Mouse (Mus musculus) liver, embryonic 14.5 days (tissue): ENCODE measurements around the gene Dppa1. TPM values are rescaled to one million over a fixed set of nuclear protein-coding genes. Genes with fewer than 3 reads are reported as not detected.

Source experiments
- ATAC-seq: fragments of 200-750 bp; cut with Nextera tagmentation; 2 replicates; pipeline ENCODE4 v1.8.0; 2017; ENCODE audit warnings: moderate number of reproducible peaks, mild to moderate bottlenecking, moderate library complexity; ENCODE audit not compliant: insufficient read depth
- DNase-seq, 3 experiments: peaks; one replicate each; pipeline ENCODE4 v3.0.0-alpha.2; 2012 to 2013; ENCODE audit warnings: low read depth in 3 of 3, low spot score in 3 of 3
- H3K27ac ChIP-seq: fragments of 300-500 bp; sonication (generic); 2 replicates; pipeline ENCODE4 v1.5.1; 2014; ENCODE audit warnings: moderate library complexity, mild to moderate bottlenecking, control low read depth, inconsistent platforms
- H3K27me3 ChIP-seq: fragments of 300-500 bp; sonication (generic); 2 replicates; pipeline ENCODE4 v1.6.1; 2014; ENCODE audit warnings: mild to moderate bottlenecking, low read length, moderate library complexity; ENCODE audit not compliant: control insufficient read depth, insufficient read depth
- H3K36me3 ChIP-seq: fragments of 300-500 bp; sonication (generic); replicated peaks from 2 replicates; pipeline ENCODE4 v1.6.1; 2014; ENCODE audit warnings: low read depth; ENCODE audit not compliant: control insufficient read depth, insufficient read depth
- H3K4me1 ChIP-seq, 2 experiments: fragments of 200-500 bp in 1 of 2; fragments of 300-500 bp in 1 of 2; sonication (generic) in 1 of 2; replicated peaks; 2 replicates each; pipeline ENCODE4 v1.6.1; 2012 to 2014; ENCODE audit warnings: antibody characterized with exemption in 1 of 2, inconsistent platforms in 1 of 2, low read length in 1 of 2; ENCODE audit not compliant: control insufficient read depth in 2 of 2, insufficient read depth in 2 of 2
- H3K4me2 ChIP-seq: fragments of 300-500 bp; sonication (generic); 2 replicates; pipeline ENCODE4 v1.6.1; 2014; ENCODE audit warnings: low read depth, mild to moderate bottlenecking, control low read depth, moderate library complexity
- H3K4me3 ChIP-seq, 2 experiments: fragments of 200-500 bp in 1 of 2; fragments of 300-500 bp in 1 of 2; sonication (generic) in 1 of 2; 2 replicates each; pipeline ENCODE4 v1.5.1; 2012 to 2014; ENCODE audit warnings: low read depth in 2 of 2, low read length in 2 of 2, mild to moderate bottlenecking in 2 of 2, control low read depth in 1 of 2, inconsistent platforms in 1 of 2, moderate library complexity in 1 of 2; ENCODE audit not compliant: insufficient read depth in 1 of 2
- H3K9ac ChIP-seq: fragments of 300-500 bp; sonication (generic); replicated peaks from 2 replicates; pipeline ENCODE4 v1.6.1; 2014; ENCODE audit warnings: mild to moderate bottlenecking, control low read depth, moderate library complexity
- H3K9me3 ChIP-seq: fragments of 300-500 bp; sonication (generic); 2 replicates; pipeline ENCODE4 v1.6.1; 2016; ENCODE audit warnings: low read length, mixed read lengths; ENCODE audit not compliant: control insufficient read depth
- CTCF ChIP-seq: IDR thresholded peaks from 2 replicates; pipeline ENCODE4 v1.5.1; 2016; ENCODE audit warnings: antibody characterized with exemption, low read depth, control low read depth
- EP300 ChIP-seq: IDR thresholded peaks from 2 replicates; pipeline ENCODE4 v1.6.1; 2016; ENCODE audit warnings: antibody characterized with exemption, low read depth
- WGBS: fragments of 180-500 bp; shearing (Covaris S2); extraction: QIAGEN DNeasy Blood & Tissue Kit; methylation state at CpG from one replicate; pipeline ENCODE4 v1.1.7; 2014; ENCODE audit not compliant: insufficient replicate concordance; 5-methylcytosine and 5-hydroxymethylcytosine counted together
- polyA plus RNA-seq, 2 experiments: library from polyadenylated mRNA; depleted of rRNA in 1 of 2; stranded (reverse) in 1 of 2; unstranded in 1 of 2; fragments of >200 nt; fragmentation: Nextera tagmentation in 1 of 2; extraction: Ambion mirVana in 1 of 2; gene quantifications; 2 replicates each; pipeline versions ENCODE4 v1.2.1 to v1.2.3; 2012 to 2014

Dppa1 gene
- polyA plus RNA-seq, 2 experiments = not detected

DNA sequence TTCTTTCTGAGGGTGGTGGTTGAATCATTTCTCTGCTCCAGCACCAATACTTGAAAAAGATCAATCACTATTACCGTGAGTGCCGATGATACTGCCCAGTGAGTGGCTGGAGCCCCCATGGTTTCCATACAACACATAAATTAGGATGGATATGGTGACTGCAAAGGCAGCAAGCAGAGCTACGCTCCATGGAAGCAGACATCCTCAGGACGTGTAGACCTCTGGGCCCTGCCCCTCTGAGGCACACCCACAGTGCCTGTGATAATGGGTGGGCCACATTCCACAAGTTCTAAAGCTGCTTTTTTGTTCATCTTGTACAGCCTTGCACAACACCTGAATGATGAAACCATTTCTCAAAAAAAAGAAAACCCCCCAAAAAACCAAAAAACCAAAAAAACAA is 68.0 kb downstream of the Dppa1 start:
- Histone ChIP-seq H3K27me3 (no peaks in the 10 kb centered on the region), H3K4me3 (no peak overlapping the region), H3K9ac (no peak overlapping the region), H3K9me3 (no peaks in the 10 kb centered on the region), H3K4me1 (no peaks in the 10 kb centered on the region; a peak in 1 of 4 replicates), H3K36me3 (no peaks in the 10 kb centered on the region), H3K4me2 (no peak overlapping the region), H3K27ac (no peak overlapping the region)
- WGBS = 60% methylated on average over 4 of the region's 4 CpGs
- ATAC-seq (no peak), DNase-seq (no peak)
- TF ChIP-seq EP300 = no peak
- TF ChIP-seq CTCF = no peak

Other genes with a start within 250 kb of the Dppa1 start
- 0.01 and 0.07 TPM in 2 replicates for gene Itk, start 239.7 kb downstream of the Dppa1 start, polyA plus RNA-seq (2012; rRNA removed)
- 0.06 TPM in 1 of 2 replicates, not detected in the other for gene Itk, start 239.7 kb downstream of the Dppa1 start, polyA plus RNA-seq (2014; fragmentation: Nextera tagmentation; extraction: Ambion mirVana)
- gene Fam71b, start 232.7 kb downstream of the Dppa1 start, polyA plus RNA-seq (2012; rRNA removed) = 0.02 and 0.03 TPM in 2 replicates
- gene Fam71b, start 232.7 kb downstream of the Dppa1 start, polyA plus RNA-seq (2014; fragmentation: Nextera tagmentation; extraction: Ambion mirVana) = not detected in 2 replicates
- gene Med7, start 192.3 kb downstream of the Dppa1 start, polyA plus RNA-seq (2012; rRNA removed) = 14.5 and 26.9 TPM in 2 replicates
- 55.8 and 57.3 TPM in 2 replicates for gene Med7, start 192.3 kb downstream of the Dppa1 start, polyA plus RNA-seq (2014; fragmentation: Nextera tagmentation; extraction: Ambion mirVana)
- 0.12 and 0.23 TPM in 2 replicates for gene Havcr2, start 174.3 kb downstream of the Dppa1 start, polyA plus RNA-seq (2012; rRNA removed)
- gene Havcr2, start 174.3 kb downstream of the Dppa1 start, polyA plus RNA-seq (2014; fragmentation: Nextera tagmentation; extraction: Ambion mirVana) = 0.10 and 0.33 TPM in 2 replicates
- not detected in 2 replicates for gene Gm12169, start 105.0 kb downstream of the Dppa1 start, polyA plus RNA-seq (2012; rRNA removed)
- not detected in 2 replicates for gene Gm12169, start 105.0 kb downstream of the Dppa1 start, polyA plus RNA-seq (2014; fragmentation: Nextera tagmentation; extraction: Ambion mirVana)
- gene BC053393, start 57.7 kb downstream of the Dppa1 start, polyA plus RNA-seq (2012; rRNA removed) = 0.02 TPM in 1 of 2 replicates, not detected in the other
- not detected in 2 replicates for gene BC053393, start 57.7 kb downstream of the Dppa1 start, polyA plus RNA-seq (2014; fragmentation: Nextera tagmentation; extraction: Ambion mirVana)
- gene Timd2, start 77.8 kb upstream of the Dppa1 start, polyA plus RNA-seq (2012; rRNA removed) = 19.3 and 31.1 TPM in 2 replicates
- 39.3 and 39.7 TPM in 2 replicates for gene Timd2, start 77.8 kb upstream of the Dppa1 start, polyA plus RNA-seq (2014; fragmentation: Nextera tagmentation; extraction: Ambion mirVana)
- gene Havcr1, start 105.8 kb upstream of the Dppa1 start, polyA plus RNA-seq (2012; rRNA removed) = not detected in 2 replicates
- not detected in 2 replicates for gene Havcr1, start 105.8 kb upstream of the Dppa1 start, polyA plus RNA-seq (2014; fragmentation: Nextera tagmentation; extraction: Ambion mirVana)
- gene Timd4, start 181.5 kb upstream of the Dppa1 start, polyA plus RNA-seq (2012; rRNA removed) = 3.6 and 4.3 TPM in 2 replicates
- gene Timd4, start 181.5 kb upstream of the Dppa1 start, polyA plus RNA-seq (2014; fragmentation: Nextera tagmentation; extraction: Ambion mirVana) = 6.3 and 7.6 TPM in 2 replicates